Mouse (Mus musculus) G1E (cell line): ENCODE results near the gene Ror2.

Source experiments
- CTCF ChIP-seq: IDR thresholded peaks from 2 replicates; pipeline ENCODE4 v1.5.1; 2012; ENCODE audit warnings: low read depth, low read length, inconsistent platforms, mixed read lengths
- GATA1 ChIP-seq: IDR thresholded peaks from 2 replicates; pipeline ENCODE4 v1.6.1; 2012; ENCODE audit warnings: borderline replicate concordance, low read length, inconsistent platforms, mixed read lengths

- TF ChIP-seq CTCF = no peak
- no peak for TF ChIP-seq GATA1
Observed at GRCm38 (mm10) chr13:53309661-53310160, 23.8 kb upstream of the Ror2 start.
